Mouse (Mus musculus): ENCODE data around the gene Peg10. TPM values are rescaled to one million over a fixed set of nuclear protein-coding genes. Genes with fewer than 3 reads are reported as not detected.

Gene Peg10
- 0.34 TPM for polyA plus RNA-seq (2014; fragmentation: Illumina TruSeq; extraction: RNeasy Lipid Tissue Mini Kit (QIAGEN cat#74804); ENCODE audit: low read depth, low replicate concordance)

DNA sequence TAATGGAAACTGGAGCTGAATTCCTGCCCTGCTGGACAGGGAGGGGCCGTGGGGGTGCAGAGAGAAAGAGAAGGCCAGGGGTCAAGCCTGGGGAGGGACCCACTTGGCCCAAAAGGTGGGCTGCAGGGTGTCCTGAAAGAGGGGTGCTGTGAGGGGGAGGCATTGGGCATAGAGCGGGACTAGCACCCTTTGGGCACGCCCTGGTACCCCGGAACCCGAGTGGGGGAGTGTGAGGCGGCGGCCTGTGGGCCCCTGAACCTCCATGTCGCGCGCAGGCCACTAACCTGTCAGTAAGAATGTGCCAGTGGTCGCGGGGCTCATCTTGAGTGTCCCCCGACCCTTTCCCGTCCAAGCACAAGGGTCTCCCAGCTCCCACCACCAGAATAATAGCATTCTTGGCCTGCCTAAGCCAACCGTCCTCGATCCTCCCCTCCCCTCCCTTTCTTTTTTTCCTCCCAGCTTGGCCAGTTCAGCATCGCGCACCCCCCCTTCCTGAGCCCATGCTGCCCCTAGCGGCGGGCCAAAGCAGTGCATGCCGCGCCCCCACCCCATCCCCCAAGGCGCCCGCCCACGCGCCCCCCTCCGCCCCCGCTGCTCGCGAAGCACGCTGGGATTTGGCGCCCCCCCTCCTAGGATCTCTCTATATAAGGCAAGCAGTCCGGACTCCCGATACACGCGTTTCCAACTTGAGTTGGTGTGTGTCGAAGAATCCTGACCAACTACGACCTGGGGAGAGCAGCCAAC is at the start of gene Peg10, which contains the start of gene Sgce:
Gene Peg10, plus strand, starts transcription at position 611 of the 744 bp plus-strand sequence.
Gene Sgce, minus strand, starts transcription at position 512 of the 744 bp plus-strand sequence.

Other genes starting within 250 kb of the Peg10 start
- gene Col1a2, start 242.5 kb upstream of the Peg10 start, polyA plus RNA-seq (2014; fragmentation: Illumina TruSeq; extraction: RNeasy Lipid Tissue Mini Kit (QIAGEN cat#74804); ENCODE audit: low read depth, low replicate concordance) = 3.6 TPM
- gene Casd1, start 146.5 kb upstream of the Peg10 start, polyA plus RNA-seq (2014; fragmentation: Illumina TruSeq; extraction: RNeasy Lipid Tissue Mini Kit (QIAGEN cat#74804); ENCODE audit: low read depth, low replicate concordance) = 41.2 TPM
- gene Sgce, start 99 bp upstream of the Peg10 start, polyA plus RNA-seq (2014; fragmentation: Illumina TruSeq; extraction: RNeasy Lipid Tissue Mini Kit (QIAGEN cat#74804); ENCODE audit: low read depth, low replicate concordance) = 5.5 TPM
- gene Ppp1r9a, start 155.6 kb downstream of the Peg10 start, polyA plus RNA-seq (2014; fragmentation: Illumina TruSeq; extraction: RNeasy Lipid Tissue Mini Kit (QIAGEN cat#74804); ENCODE audit: low read depth, low replicate concordance) = 2.4 TPM

Measured in liver, adult 10 weeks (tissue).